Mouse (Mus musculus): ENCODE results near the gene Phf21a.

GRCm38 (mm10) chr2:92067600-92067999, 25.3 kb upstream of the Phf21a start:
- TF ChIP-seq POLR2A (IDR thresholded peaks at IDR 0.05; ENCODE audit: low read depth, low read length) (no peak), CTCF (IDR thresholded peaks at IDR 0.05; ENCODE audit: extremely low read depth, insufficient read length, insufficient replicate concordance, low read depth, low read length) (no peak)

All from small intestine, adult 2 months (tissue).